Mouse (Mus musculus): ENCODE data around the gene Cyp3a11. TPM values are rescaled to one million over a fixed set of nuclear protein-coding genes. Genes with fewer than 3 reads are reported as not detected.
"Not testable (repeated sequence)": the region's sequence is repeated elsewhere in the genome, so short reads cannot be mapped to it uniquely, and the experiment has no call there.

Gene Cyp3a11
- total RNA-seq (2022): not detected

DNA sequence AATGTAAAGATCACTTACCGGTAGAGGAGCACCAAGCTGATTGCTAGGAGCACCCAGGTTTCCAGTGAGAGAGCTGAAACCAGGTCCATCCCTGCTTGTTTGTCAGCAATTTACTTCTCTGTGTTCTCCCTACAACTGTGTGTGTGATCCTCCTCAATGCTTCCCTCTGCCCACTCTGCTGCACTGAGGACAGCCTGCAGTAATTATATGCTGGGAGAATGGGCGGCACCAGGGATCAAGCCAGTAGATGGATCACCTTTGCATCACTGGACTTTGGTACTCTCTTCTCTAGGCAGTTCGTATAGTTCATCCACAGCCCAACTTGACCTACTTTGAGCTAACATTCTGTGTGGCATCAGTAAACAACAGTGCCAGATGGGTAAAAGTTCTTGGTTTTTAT lies at the start of gene Cyp3a11:
Cyp3a11 (minus strand) TSS at position 277 of the 400 bp plus-strand sequence.
- no peak for DNase-seq (ENCODE audit: low spot score in 2 of 2)

DNA sequence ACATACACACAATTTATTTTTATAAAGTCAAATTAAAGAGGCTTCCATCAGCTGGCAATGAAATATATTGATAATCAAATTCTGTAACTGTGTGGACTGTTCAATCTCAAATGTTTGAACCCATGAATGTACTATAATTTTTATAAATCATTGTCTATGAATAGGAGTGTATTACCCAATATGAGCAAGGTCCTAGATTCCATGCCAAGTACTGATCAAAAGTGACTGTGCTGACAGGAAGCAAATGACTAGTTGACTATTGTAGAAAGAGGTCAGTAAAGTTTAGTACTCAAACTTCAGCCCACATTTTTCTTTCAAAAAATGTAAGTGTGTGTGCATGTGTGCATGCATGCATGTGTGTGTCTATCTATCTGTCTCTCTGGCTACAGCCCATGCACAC lies 33.1 kb upstream of the Cyp3a11 start:
- DNase-seq (ENCODE audit: low spot score in 2 of 2): no peak

DNA sequence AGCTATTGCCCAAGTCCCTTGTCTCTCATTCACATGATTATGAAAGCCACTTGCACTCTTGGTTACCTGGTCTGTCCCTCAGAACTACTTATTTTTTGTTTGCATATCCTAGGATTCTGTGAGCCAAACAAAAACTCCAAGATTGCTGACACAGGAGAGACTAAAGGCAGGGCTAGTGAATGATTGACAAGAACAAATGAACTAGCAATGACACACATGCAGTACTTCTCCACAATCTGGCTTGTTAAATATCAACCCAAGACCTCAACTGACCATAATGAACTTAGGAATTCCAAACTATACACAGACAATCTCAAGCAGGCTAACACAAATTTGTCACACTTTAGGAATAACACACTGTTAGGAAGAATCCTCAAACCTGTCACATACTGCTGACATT lies 32.0 kb upstream of the Cyp3a11 start:
- DNase-seq (ENCODE audit: low spot score in 2 of 2): no peak

DNA sequence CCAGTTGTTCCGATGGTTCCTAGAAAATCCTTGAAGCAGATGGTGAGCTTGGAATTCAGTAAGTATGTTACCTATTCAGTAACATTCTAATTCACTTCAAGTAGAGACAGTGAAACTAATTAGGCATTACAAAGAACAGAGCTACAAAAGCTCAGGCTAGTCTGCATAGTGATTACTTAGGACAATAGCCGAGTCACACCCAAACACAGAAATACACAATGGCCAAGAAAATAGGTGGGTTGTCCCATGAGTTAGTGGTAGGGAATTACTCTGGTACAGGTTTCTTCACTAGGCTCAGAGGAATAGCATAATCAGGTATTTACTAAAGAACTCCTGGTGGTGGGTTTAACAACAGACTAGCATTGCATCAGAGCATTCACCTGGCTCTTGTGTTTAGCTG lies 27.2 kb upstream of the Cyp3a11 start:
- not testable (repeated sequence) for DNase-seq (ENCODE audit: low spot score in 2 of 2)

DNA sequence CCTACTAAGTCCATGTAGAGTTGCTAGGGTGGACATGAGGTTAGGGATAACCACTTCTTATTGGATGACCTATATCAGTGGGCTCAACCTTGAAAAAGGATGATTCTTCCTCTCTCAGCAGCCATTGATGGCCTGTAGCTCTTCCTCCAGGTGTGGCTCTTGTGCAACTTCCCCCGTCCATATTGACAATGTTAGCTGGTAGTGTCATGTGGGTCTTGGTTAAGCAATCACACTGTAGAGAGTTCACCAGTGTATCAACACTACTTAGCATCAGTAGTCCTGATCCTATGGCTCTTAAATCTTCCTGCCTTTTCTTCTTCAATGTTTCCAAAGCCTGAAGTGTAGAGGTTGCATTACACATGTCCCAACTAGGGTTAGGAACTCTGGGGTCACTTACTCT lies 24.8 kb upstream of the Cyp3a11 start:
- no peak for DNase-seq (ENCODE audit: low spot score in 2 of 2)

DNA sequence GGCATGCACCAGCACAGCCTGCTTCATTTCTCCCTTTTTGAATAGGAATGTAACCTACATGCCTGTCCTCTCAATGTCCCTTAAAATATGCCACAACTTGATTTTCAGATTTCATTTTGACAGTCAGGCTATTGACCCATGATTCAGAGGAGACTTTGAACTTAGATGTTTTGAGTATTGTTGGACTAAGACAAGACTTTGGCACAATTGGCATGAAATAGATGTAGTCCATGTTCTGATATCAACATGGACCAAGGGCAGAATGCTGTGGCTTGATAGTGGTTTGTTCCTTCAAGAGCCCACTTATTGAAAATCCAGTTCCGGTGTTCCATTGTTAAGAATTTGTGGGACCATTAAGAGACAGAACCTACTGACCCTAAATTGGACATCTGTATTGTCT lies 23.6 kb upstream of the Cyp3a11 start:
- DNase-seq (ENCODE audit: low spot score in 2 of 2): no peak

DNA sequence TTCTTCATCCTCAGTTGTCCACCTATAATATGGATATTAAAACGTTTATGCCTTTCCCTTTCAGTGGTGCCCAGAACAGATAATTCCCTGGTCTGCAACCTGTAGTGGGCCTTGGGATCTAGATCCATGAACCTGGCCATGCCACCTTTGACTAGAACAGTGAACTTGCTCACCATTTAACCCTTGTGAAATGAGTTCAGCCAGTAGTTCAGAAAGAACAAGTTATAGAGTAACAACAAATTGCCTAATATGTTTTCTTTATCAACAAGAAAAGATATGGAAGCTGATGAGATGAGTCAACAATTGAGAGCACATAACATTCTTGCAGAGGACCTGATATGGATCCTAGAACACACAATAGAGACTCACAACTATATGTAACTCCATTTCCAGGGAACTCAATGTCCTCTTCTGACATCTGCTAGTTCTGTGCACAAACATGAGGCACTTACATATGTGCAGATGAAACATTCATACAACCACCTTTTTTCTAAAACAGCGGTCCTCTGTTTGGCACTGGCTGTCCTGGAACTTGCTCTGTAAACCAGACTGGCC lies 20.7 kb upstream of the Cyp3a11 start:
- no peak for DNase-seq (ENCODE audit: low spot score in 2 of 2)

DNA sequence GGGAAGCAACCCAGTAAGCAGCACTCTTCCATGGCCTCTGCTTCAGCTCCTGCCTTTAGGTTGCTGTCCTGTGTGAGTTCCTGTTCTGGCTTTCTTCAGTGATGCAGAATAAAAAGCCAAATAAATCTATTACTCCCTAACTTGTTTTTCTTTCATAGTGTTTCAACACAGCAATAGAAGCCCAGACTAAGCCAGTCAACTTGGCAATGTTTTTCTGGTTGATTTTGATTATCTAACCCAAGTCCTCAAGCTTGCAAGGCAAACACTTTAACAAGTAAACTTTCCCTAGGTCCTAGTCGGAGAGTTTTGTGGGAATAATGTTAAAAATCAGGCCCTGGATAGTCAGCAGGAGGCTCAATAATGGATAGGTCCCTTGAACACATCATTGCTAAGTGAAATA lies 17.5 kb upstream of the Cyp3a11 start:
- DNase-seq (ENCODE audit: low spot score in 2 of 2): no peak

DNA sequence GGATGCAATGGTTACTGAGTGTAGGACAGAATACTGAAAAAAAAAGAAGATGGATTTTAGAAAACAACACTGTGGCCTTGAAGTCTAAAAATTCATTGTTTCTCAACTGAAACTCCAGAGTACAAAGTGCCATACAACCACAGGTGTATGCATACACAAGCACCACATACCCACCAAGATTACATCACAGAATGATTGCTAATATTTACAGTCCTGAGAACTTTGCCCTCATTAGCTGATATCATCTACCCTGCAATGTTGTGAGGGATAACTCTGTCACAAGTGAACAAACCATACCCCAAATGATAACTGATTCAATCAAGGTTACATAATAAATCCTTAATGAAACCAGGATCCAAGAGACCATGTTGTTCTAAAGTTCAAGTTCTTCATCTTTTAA lies 1.4 kb upstream of the Cyp3a11 start:
- DNase-seq (ENCODE audit: low spot score in 2 of 2): no peak

DNA sequence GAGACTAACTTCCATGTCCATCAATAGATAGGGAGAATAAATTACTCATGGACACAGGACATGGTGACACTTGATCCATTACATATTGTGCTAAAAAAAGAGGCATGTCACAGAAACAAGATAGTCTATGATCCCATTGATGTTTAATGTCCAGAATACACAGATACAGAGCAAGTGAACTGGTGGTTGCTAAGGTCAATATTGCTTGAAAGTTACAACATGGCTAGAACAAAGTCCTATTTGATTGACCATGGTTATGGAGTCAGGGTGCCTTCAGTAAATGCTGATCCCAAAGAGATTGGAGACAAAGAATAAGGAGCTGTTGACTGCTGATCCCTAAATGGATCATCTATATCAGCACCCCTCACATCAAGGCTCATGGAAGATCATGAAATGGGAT lies 12.3 kb downstream of the Cyp3a11 start:
- not testable (repeated sequence) for DNase-seq (ENCODE audit: low spot score in 2 of 2)

DNA sequence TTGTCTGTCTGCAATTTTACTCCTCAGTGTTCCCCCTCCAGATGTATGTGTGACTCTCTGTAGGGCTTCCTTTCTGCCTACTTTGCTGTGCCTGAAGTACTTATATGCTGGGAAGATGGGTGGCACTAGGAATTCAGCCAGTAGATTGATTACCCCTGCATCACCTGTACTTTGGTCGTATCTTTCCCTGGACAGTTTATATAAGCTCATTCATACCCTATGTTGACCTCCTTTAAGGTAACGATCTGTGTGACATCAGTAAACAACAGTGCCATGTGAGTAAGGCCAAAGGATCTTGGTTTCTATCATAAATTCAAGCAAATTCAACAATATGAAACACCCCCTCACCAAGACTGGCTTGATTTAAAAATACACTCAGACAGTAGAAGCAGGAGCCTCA lies 74.0 kb downstream of the Cyp3a11 start, which contains the start of gene Cyp3a44:
Cyp3a44 (minus strand) TSS at position 79 of the 400 bp plus-strand sequence.
- not testable (repeated sequence) for DNase-seq (ENCODE audit: low spot score in 2 of 2)

Other genes with a start within 250 kb of the Cyp3a11 start
- gene Cyp3a41a, start 159.8 kb downstream of the Cyp3a11 start, total RNA-seq (2022): not detected
- not detected for gene Cyp3a44, start 74.1 kb downstream of the Cyp3a11 start, total RNA-seq (2022)
- not detected for gene Cyp3a25, start 129.7 kb upstream of the Cyp3a11 start, total RNA-seq (2022)
- not detected for gene Cyp3a59, start 199.3 kb upstream of the Cyp3a11 start, total RNA-seq (2022)

All from left cerebral cortex, adult 8-10 months (tissue).